Mouse (Mus musculus): ENCODE results near the gene Sdccag8.

DNA sequence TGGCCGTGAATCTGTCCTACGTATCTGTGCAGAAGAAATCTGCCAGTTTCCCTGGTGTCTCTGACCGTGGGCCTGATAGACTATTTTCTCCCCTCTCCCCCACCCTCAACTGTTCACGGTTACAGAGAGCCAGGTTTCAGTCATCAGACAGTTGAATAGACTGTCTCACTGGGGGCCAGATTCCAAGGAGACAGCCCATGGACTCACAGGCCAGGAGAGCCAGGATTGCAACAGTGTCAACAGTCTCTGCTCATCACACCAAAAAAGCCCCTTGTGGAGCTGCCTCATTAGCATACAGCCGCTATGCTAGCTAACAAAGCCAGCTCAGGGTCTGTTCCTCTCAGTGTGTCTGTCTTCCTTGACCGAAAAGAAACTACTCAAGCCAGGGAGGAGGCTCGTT is 179.6 kb downstream of the Sdccag8 start:
- TF ChIP-seq CTCF (IDR thresholded peaks at IDR 0.05; ENCODE audit: low read depth) = no peak
- TF ChIP-seq EP300 (optimal IDR thresholded peaks at IDR 0.05) = no peak

Measured in stomach, postnatal 0 days (tissue).